Mouse (Mus musculus) MEL (cell line): ENCODE measurements around the gene Wbp2. TPM values are rescaled to one million over a fixed set of nuclear protein-coding genes. Genes with fewer than 3 reads are reported as not detected.
"Not testable (repeated sequence)": the region's sequence is repeated elsewhere in the genome, so short reads cannot be mapped to it uniquely, and the experiment has no call there.

Experiments used
- DNase-seq: peaks from one replicate; pipeline ENCODE4 v3.0.0; 2011; ENCODE audit warnings: low read depth, low spot score
- H3K27ac ChIP-seq: 2 replicates; pipeline ENCODE4 v1.5.1; 2012; ENCODE audit warnings: low read depth, mild to moderate bottlenecking, control low read depth, low read length, moderate library complexity; ENCODE audit not compliant: control insufficient read depth
- H3K27me3 ChIP-seq, 2 experiments: fragments of 150-350 bp in 1 of 2; sonication (generic) in 1 of 2; 2 replicates each; pipeline ENCODE4 v1.6.1; 2012; ENCODE audit warnings: low read length in 2 of 2, mild to moderate bottlenecking in 2 of 2, improper control_type of control experiment in 1 of 2, moderate library complexity in 1 of 2; ENCODE audit not compliant: insufficient read depth in 2 of 2, control insufficient read depth in 1 of 2
- H3K36me3 ChIP-seq, 2 experiments: 2 replicates each; pipeline ENCODE4 v1.6.1; 2012 to 2014; ENCODE audit warnings: low read length in 2 of 2, improper control_type of control experiment in 1 of 2, inconsistent platforms in 1 of 2, mild to moderate bottlenecking in 1 of 2; ENCODE audit not compliant: insufficient read depth in 2 of 2, control insufficient read depth in 1 of 2
- H3K4me1 ChIP-seq, 2 experiments: fragments of 150-350 bp in 1 of 2; sonication (generic) in 1 of 2; 2 replicates each; pipeline ENCODE4 v1.6.1; 2012; ENCODE audit warnings: low read length in 2 of 2, improper control_type of control experiment in 1 of 2, mild to moderate bottlenecking in 1 of 2; ENCODE audit not compliant: insufficient read depth in 2 of 2, control insufficient read depth in 1 of 2
- H3K4me3 ChIP-seq, 2 experiments: fragments of 150-350 bp in 1 of 2; sonication (generic) in 1 of 2; 2 replicates each; pipeline ENCODE4 v1.5.1; 2012; ENCODE audit warnings: low read depth in 2 of 2, low read length in 2 of 2, mild to moderate bottlenecking in 2 of 2, moderate library complexity in 2 of 2, control low read depth in 1 of 2, improper control_type of control experiment in 1 of 2; ENCODE audit not compliant: control insufficient read depth in 1 of 2, insufficient read depth in 1 of 2
- H3K79me2 ChIP-seq: 2 replicates; pipeline ENCODE4 v1.6.1; 2012; ENCODE audit warnings: mild to moderate bottlenecking, low read length, moderate library complexity; ENCODE audit not compliant: control insufficient read depth, poor library complexity, insufficient read depth
- H3K9ac ChIP-seq: 2 replicates; pipeline ENCODE4 v1.6.1; 2012; ENCODE audit warnings: low read depth, mild to moderate bottlenecking, control low read depth, low read length, moderate library complexity; ENCODE audit not compliant: control insufficient read depth, poor library complexity, severe bottlenecking
- H3K9me3 ChIP-seq: fragments of 150-350 bp; sonication (generic); replicated peaks from 2 replicates; pipeline ENCODE4 v1.6.1; 2012; ENCODE audit warnings: mild to moderate bottlenecking, low read length, improper control_type of control experiment, moderate library complexity; ENCODE audit not compliant: insufficient read depth
- CTCF ChIP-seq, 3 experiments: IDR thresholded peaks in 2 of 3; conservative IDR thresholded peaks in 1 of 3; 2 replicates each; pipeline ENCODE4 v1.5.1; 2011 to 2012; ENCODE audit warnings: low read length in 3 of 3, low read depth in 2 of 3, mild to moderate bottlenecking in 2 of 3, improper control_type of control experiment in 1 of 3, inconsistent platforms in 1 of 3, mixed read lengths in 1 of 3, moderate library complexity in 1 of 3; ENCODE audit not compliant: control insufficient read depth in 1 of 3, insufficient read depth in 1 of 3, poor library complexity in 1 of 3, severe bottlenecking in 1 of 3
- ETS1 ChIP-seq: IDR thresholded peaks from 2 replicates; pipeline ENCODE4 v1.6.1; 2012; ENCODE audit warnings: low read depth, mild to moderate bottlenecking, inconsistent platforms, low read length, improper control_type of control experiment, moderate library complexity
- GATA1 ChIP-seq: IDR thresholded peaks from 2 replicates; pipeline ENCODE4 v1.6.1; 2011; ENCODE audit warnings: low read depth, low read length, improper control_type of control experiment
- KAT2A ChIP-seq: conservative IDR thresholded peaks from 2 replicates; pipeline ENCODE4 v1.6.1; 2012; ENCODE audit warnings: low read depth, low read length, improper control_type of control experiment, inconsistent platforms
- MXI1 ChIP-seq: IDR thresholded peaks from 2 replicates; pipeline ENCODE4 v1.6.1; 2011; ENCODE audit warnings: mild to moderate bottlenecking, low read depth, low read length, improper control_type of control experiment
- MYB ChIP-seq: IDR thresholded peaks from 2 replicates; pipeline ENCODE4 v1.6.1; 2011; ENCODE audit warnings: mild to moderate bottlenecking, low read depth, low read length, improper control_type of control experiment
- MYC ChIP-seq: IDR thresholded peaks from 2 replicates; pipeline ENCODE4 v1.6.1; 2011; ENCODE audit warnings: low read depth, mild to moderate bottlenecking, low read length, improper control_type of control experiment, moderate library complexity
- NELFE ChIP-seq: IDR thresholded peaks from 2 replicates; pipeline ENCODE4 v1.6.1; 2011; ENCODE audit warnings: low read depth, low read length, improper control_type of control experiment
- POLR2A ChIP-seq, 2 experiments: IDR thresholded peaks; 2 replicates each; pipeline ENCODE4 v1.6.1; 2011 to 2012; ENCODE audit warnings: low read length in 2 of 2, mild to moderate bottlenecking in 2 of 2, control low read depth in 1 of 2, improper control_type of control experiment in 1 of 2, low read depth in 1 of 2, moderate library complexity in 1 of 2; ENCODE audit not compliant: control insufficient read depth in 1 of 2, insufficient read depth in 1 of 2, poor library complexity in 1 of 2
- POLR2AphosphoS5 ChIP-seq: IDR thresholded peaks from 2 replicates; pipeline ENCODE4 v1.6.1; 2012; ENCODE audit warnings: low read depth, borderline replicate concordance, mild to moderate bottlenecking, inconsistent platforms, low read length, moderate library complexity, mixed read lengths
- RAD21 ChIP-seq: IDR thresholded peaks from 2 replicates; pipeline ENCODE4 v1.6.1; 2011; ENCODE audit warnings: mild to moderate bottlenecking, low read depth, low read length, improper control_type of control experiment
- RCOR1 ChIP-seq: IDR thresholded peaks from 2 replicates; pipeline ENCODE4 v1.6.1; 2012; ENCODE audit warnings: low read depth, mild to moderate bottlenecking, inconsistent platforms, low read length, improper control_type of control experiment
- SMC3 ChIP-seq: IDR thresholded peaks from 2 replicates; pipeline ENCODE4 v1.6.1; 2011; ENCODE audit warnings: low read depth, low read length, improper control_type of control experiment
- TAL1 ChIP-seq: IDR thresholded peaks from 2 replicates; pipeline ENCODE4 v1.6.1; 2012; ENCODE audit warnings: mild to moderate bottlenecking, inconsistent platforms, low read length, moderate library complexity, mixed read lengths
- TBP ChIP-seq: IDR thresholded peaks from 2 replicates; pipeline ENCODE4 v1.8.0; 2011; ENCODE audit warnings: low read depth, low read length, improper control_type of control experiment
- UBTF ChIP-seq: IDR thresholded peaks from 2 replicates; pipeline ENCODE4 v1.6.1; 2012; ENCODE audit warnings: low read depth, mild to moderate bottlenecking, inconsistent platforms, low read length, improper control_type of control experiment, moderate library complexity, borderline replicate concordance; ENCODE audit not compliant: insufficient read depth
- ZNF384 ChIP-seq: IDR thresholded peaks from 2 replicates; pipeline ENCODE4 v1.6.1; 2012; ENCODE audit warnings: low read depth, mild to moderate bottlenecking, inconsistent platforms, low read length, improper control_type of control experiment
- polyA plus RNA-seq, 2 experiments: library from polyadenylated mRNA; stranded (reverse) in 1 of 2; unstranded in 1 of 2; fragments of >175 nt in 1 of 2; fragments of >200 nt in 1 of 2; gene quantifications; 2 replicates each; pipeline versions ENCODE4 v1.2.1 to v1.2.4; 2012; ENCODE audit warnings: low replicate concordance in 2 of 2, low read depth in 1 of 2; ENCODE audit not compliant: insufficient read length in 2 of 2, insufficient read depth in 1 of 2, missing spikeins in 1 of 2
- total RNA-seq: library from RNA; depleted of rRNA; stranded (reverse); fragments of 300-350 nt; gene quantifications from 2 replicates; pipeline ENCODE4 v1.2.3, GENCODE M21; 2012

Gene Wbp2
- total and polyA plus RNA-seq, 3 experiments, result 16.5 to 75.8 TPM; not detected in 1

GRCm38 (mm10) chr11:116121731-116122245 lies 35.0 kb upstream of the Wbp2 start:
- not testable (repeated sequence) for H3K4me1 ChIP-seq, H3K27me3 ChIP-seq, H3K9ac ChIP-seq, H3K4me3 ChIP-seq, H3K9me3 ChIP-seq, H3K27ac ChIP-seq, H3K79me2 ChIP-seq
- peaks cover 0 to 16% of the 10 kb centered on the region in 2 experiments; a peak in 2 of 4 replicates for H3K36me3 ChIP-seq
- DNase-seq, result peak; percentile 64
- TF ChIP-seq TBP (peak; percentile 80), POLR2A (IDR thresholded peaks at IDR 0.05; ENCODE audit: control insufficient read depth in 1 of 2, insufficient read depth in 1 of 2, low read depth in 1 of 2, low read length in 2 of 2, poor library complexity in 1 of 2) (peak in 1 of 2 experiments; percentile 42; a peak in 1 of 4 replicates)

GRCm38 (mm10) chr11:116117819-116118218 lies 31.0 kb upstream of the Wbp2 start:
- H3K9ac ChIP-seq, result no peak overlapping the region
- H3K4me1 ChIP-seq, result no peaks in the 10 kb centered on the region
- no peaks in the 10 kb centered on the region for H3K27me3 ChIP-seq
- no peaks in the 10 kb centered on the region for H3K79me2 ChIP-seq
- no peak overlapping the region for H3K4me3 ChIP-seq
- no peak overlapping the region for H3K27ac ChIP-seq
- no peaks in the 10 kb centered on the region for H3K9me3 ChIP-seq
- no peak for TF ChIP-seq UBTF
- TF ChIP-seq CTCF (IDR thresholded peaks at IDR 0.05 in 2 of 3, conservative IDR thresholded peaks at IDR 0.05 in 1 of 3; ENCODE audit: control insufficient read depth in 1 of 3, insufficient read depth in 1 of 3, low read depth in 2 of 3, low read length in 3 of 3, poor library complexity in 1 of 3, severe bottlenecking in 1 of 3), result peak; percentile 42 to 64 (median 59); a peak in 5 of 6 replicates
- no peak for TF ChIP-seq ZNF384
- TF ChIP-seq GATA1, result no peak
- TF ChIP-seq KAT2A, result no peak
- no peak for TF ChIP-seq MYB
- peak; percentile 31 for TF ChIP-seq RAD21
- no peak for TF ChIP-seq MYC
- no peak for TF ChIP-seq POLR2AphosphoS5
- no peak for TF ChIP-seq ETS1
- no peak for TF ChIP-seq TAL1
- TF ChIP-seq SMC3, result peak; percentile 47
- DNase-seq, result peak; percentile 73
- peaks cover 0 to 4% of the 10 kb centered on the region in 2 experiments; a peak in 1 of 4 replicates for H3K36me3 ChIP-seq

GRCm38 (mm10) chr11:116117241-116117640 lies 30.4 kb upstream of the Wbp2 start:
- Histone ChIP-seq H3K27ac (no peak overlapping the region), H3K79me2 (no peaks in the 10 kb centered on the region), H3K9me3 (no peaks in the 10 kb centered on the region), H3K4me3 (no peak overlapping the region), H3K9ac (no peak overlapping the region), H3K27me3 (no peaks in the 10 kb centered on the region), H3K36me3 (peaks cover 0 to under 1% of the 10 kb centered on the region in 2 experiments; a peak in 1 of 4 replicates), H3K4me1 (no peaks in the 10 kb centered on the region)
- DNase-seq, result no peak
- TF ChIP-seq NELFE, result no peak
- TF ChIP-seq RCOR1, result no peak
- TF ChIP-seq MXI1, result no peak
- no peak for TF ChIP-seq MYC
